Mouse (Mus musculus): ENCODE data around the gene Pomp.
"Not testable (repeated sequence)": the region's sequence is repeated elsewhere in the genome, so short reads cannot be mapped to it uniquely, and the experiment has no call there.

The Pomp gene

GRCm38 (mm10) chr5:147850194-147850593 is 10.1 kb upstream of the Pomp start:
- CTCF ChIA-PET = no interaction called here

- CTCF ChIA-PET = no interaction called here
These were observed 199 bp upstream of the Pomp start for GRCm38 (mm10) chr5:147860076-147860448.

- CTCF ChIA-PET = no interaction called here
These were observed 8.4 kb downstream of the Pomp start for GRCm38 (mm10) chr5:147868674-147869073.

GRCm38 (mm10) chr5:147869568-147869967 is 9.3 kb downstream of the Pomp start:
- CTCF ChIA-PET = no interaction called here

GRCm38 (mm10) chr5:147870296-147870695 is 10.0 kb downstream of the Pomp start:
- CTCF ChIA-PET = interaction anchor here (0.6 kb wide), 1 partner anchor 1646 kb away, joined by 3 read pairs; no protein-coding TSS in a partner anchor

GRCm38 (mm10) chr5:147871091-147871820 is 11.0 kb downstream of the Pomp start:
- CTCF ChIA-PET = interaction anchor here (0.6 kb wide), 1 partner anchor 1647 kb away, joined by 3 read pairs; no protein-coding TSS in a partner anchor

GRCm38 (mm10) chr5:147874491-147875065 is 14.3 kb downstream of the Pomp start:
- CTCF ChIA-PET = no interaction called here

DNA sequence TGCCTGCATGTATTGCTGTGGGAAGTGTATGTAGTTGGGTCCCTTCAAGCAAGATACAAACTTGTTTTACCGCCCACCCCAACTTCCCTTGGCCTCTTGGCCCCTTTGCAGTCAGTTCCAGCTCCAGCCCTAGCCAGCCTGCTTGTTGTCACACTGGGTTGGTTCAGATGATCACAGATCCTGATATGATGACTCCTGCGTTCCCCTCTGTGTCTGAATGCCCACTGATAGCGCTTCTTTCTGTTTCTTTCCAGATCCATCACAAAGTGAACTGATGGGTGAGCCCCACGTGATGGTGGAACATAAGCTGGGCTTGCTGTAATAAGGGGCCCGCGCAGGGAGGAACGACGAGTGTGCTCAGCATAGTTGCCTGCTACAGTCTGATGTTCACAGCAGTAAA is 14.9 kb downstream of the Pomp start:
- CTCF ChIA-PET = no interaction called here

- CTCF ChIA-PET = no interaction called here
These were observed 17.3 kb downstream of the Pomp start for GRCm38 (mm10) chr5:147877520-147877919.

- CTCF ChIA-PET = no interaction called here
These were observed 19.9 kb downstream of the Pomp start for GRCm38 (mm10) chr5:147879971-147880682.

DNA sequence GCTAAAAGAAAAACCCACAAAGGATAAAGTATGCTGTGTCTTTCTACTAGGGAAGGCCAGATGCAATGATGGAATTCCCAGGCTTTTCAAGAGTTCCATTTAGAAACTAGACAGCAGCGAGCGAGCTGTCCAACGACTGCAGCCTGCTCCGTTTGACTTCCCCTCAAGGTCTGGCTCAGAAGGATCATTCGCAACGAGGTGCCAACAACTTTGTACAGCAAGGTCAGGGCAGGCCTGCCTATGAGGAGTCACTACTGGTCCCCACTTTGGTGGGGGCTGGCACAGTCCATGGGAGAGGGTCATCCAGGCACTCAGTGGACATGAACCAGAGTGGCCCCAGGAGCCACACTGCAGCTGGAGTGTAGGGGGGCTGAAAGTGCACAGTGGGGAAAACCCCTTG is 23.3 kb downstream of the Pomp start:
- CTCF ChIA-PET = no interaction called here

DNA sequence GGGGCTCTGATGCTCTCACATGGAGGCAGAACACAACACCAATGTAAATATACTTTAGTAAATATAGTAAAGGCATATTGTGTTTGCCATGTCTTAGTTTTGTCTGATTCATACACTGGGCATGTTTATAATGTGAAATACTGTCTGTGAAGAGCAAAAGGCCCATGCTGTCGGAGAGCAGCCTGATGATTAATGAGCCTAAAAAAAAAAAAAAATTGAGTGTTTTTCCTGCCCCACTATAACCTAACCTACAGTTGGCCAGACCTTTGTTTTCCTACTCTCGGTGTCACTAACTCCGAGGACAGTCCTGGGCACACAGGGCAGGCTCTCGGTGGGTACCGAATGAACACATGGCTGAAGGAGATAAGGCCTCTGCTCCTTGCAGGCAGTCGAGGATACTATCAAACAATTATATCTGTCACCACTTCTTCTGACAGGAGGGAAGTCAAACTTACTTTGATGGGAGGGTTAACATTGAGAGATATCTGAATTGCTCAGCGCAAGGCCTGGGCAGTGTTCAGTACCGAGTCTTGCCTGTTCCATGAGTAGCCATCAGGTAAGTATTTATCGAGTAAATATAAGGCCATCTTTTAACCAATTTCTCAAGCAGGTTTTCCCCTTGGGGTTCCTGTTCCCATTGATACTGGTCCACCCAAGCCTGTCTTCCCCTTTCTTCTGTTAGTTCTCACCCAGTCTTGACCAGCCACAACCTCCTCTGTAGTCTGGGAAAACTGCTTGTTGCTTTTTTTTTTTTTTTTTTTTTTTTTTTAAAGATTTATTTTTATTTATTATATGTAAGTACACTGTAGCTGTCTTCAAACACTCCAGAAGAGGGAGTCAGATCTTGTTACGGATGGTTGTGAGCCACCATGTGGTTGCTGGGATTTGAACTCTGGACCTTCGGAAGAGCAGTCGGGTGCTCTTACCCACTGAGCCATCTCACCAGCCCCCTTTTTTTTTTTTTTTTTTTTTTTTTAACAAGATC is 28.3 kb downstream of the Pomp start:
- CTCF ChIA-PET = no interaction called here

DNA sequence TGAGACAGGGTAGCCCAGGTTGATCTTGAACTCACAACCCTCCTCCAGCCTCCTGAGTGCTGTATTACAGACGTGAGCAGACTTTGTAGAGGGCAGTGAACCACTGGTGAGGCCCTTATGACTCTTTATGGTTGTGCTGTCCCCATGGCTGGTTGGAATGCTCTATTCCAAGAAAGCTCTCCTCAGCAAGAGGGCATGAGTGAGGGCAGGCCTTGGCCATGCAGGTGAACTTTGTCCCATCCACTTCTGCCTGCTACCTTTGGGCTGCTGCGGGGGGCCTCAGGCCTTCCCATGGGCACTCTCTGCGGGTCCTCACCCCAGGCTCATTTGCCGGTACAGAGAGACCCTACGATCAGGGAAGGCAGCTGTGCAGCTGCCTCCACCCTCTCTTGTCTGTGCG is 32.5 kb downstream of the Pomp start:
- CTCF ChIA-PET = interaction anchor here (0.7 kb wide), 1 partner anchor 1174 kb away, joined by 3 read pairs; no protein-coding TSS in a partner anchor

DNA sequence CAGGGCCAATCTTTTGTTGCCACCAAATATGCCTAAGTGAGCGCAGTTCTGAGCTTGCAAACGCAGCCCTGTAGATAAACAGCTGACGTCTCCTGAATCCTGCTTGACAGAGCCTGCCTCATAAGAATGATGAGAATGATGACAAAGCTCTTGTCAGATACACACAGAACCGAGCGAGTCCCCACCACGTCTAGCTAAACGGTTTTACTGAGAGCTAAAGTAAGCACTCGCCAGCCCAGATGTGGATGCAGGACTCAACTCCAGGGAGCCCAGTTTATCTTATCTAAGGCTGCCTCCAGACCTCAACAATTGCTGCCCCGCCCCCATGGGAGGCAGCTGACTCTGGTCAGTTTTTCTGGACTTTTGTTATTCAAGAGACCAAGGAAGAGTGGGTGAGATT is 32.9 kb downstream of the Pomp start:
- CTCF ChIA-PET = interaction anchor here (0.7 kb wide), 1 partner anchor 1174 kb away, joined by 3 read pairs; no protein-coding TSS in a partner anchor

DNA sequence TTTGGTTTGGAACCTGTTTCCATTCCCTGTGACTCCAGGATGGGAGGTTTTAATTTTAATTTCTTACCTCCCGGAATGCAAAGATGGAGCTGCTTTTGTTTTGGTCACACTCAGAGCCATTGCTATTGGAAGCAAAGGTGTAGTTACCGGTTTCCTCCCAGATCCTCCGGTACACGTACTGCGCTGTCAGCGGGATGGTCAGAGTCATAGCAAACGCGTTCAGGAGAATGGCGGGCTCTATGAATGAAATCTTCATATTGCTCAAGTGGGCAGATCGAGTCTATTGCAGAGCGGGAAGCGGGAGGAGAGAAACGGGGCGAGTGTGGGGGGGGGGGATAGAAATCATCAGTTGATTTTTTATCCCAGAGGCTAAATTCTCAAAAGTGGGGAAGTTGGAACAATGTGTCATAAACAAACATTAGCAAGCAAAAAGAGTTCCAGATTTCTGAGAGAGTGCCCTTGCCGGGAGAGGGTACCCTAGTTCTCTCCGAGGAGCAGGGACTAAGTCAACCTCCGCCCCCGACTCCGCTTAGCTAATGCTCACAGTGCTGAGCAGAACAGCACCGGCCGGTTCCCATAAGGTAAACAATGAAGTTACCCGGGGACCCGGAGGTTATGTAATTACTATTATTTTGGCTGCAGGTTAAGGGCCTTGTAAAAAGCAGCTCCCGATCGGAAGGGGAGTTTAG is 33.6 kb downstream of the Pomp start:
- CTCF ChIA-PET = no interaction called here

- CTCF ChIA-PET = no interaction called here
These were observed 34.3 kb downstream of the Pomp start, which contains the start of gene Slc46a3 for GRCm38 (mm10) chr5:147894455-147895076. TSS of gene Slc46a3 (minus strand) at chr5:147894815.

GRCm38 (mm10) chr5:147895436-147896198 is 35.4 kb downstream of the Pomp start:
- CTCF ChIA-PET = no interaction called here

- CTCF ChIA-PET = not testable (repeated sequence)
These were observed 36.2 kb downstream of the Pomp start for GRCm38 (mm10) chr5:147896501-147896900.

DNA sequence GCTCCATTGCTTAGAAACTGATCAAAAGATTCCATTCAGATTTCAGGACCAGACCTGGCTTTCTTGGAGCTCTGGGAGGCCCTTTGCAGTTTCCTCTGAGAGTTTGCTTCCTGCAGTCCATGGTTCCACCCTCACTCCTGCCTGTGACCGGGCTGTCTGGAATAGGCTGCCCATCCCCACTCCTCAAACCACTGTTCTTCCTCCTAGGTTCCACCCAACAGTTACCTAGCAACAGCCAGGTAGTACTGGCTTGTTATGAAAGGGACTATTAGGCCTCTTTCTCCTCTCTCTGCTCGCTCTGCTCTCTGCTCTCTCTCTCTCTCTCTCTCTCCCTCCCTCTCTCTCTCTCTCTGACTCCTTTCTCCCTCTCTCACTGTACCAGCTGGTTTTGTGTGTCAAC is 38.0 kb downstream of the Pomp start:
- CTCF ChIA-PET = interaction anchor here (0.7 kb wide), 1 partner anchor 68 kb away, joined by 3 read pairs; no protein-coding TSS in a partner anchor

All from spleen, embryonic (tissue).